Mouse (Mus musculus) c-Kit-positive CD71-positive TER-119-negative erythroid progenitor cells, embryonic 14.5 days (primary cell): ENCODE measurements around the gene Zfp384.
"Not testable (repeated sequence)": the region's sequence is repeated elsewhere in the genome, so short reads cannot be mapped to it uniquely, and the experiment has no call there.

Experiments used
- DNase-seq: peaks from one replicate; pipeline ENCODE4 v3.0.0-alpha.2; 2013; ENCODE audit warnings: low read depth

Gene Zfp384

GRCm38 (mm10) chr6:125017682-125018081, 8.7 kb downstream of the Zfp384 start:
- peak; percentile 58 for DNase-seq

- DNase-seq, result not testable (repeated sequence)
These were observed 21.6 kb downstream of the Zfp384 start for GRCm38 (mm10) chr6:125030532-125030931.

GRCm38 (mm10) chr6:125031604-125032003, 22.7 kb downstream of the Zfp384 start:
- DNase-seq, result no peak

- no peak for DNase-seq
These were observed 29.7 kb downstream of the Zfp384 start for GRCm38 (mm10) chr6:125038666-125039065.

GRCm38 (mm10) chr6:125039131-125039530, 30.2 kb downstream of the Zfp384 start:
- DNase-seq, result no peak

GRCm38 (mm10) chr6:125039533-125040153, 30.7 kb downstream of the Zfp384 start, which contains the start of gene Ing4:
Gene Ing4 (plus strand): TSS chr6:125039760.
- peak; percentile 96 for DNase-seq

- DNase-seq, result no peak
These were observed 31.3 kb downstream of the Zfp384 start for GRCm38 (mm10) chr6:125040221-125040620.

- no peak for DNase-seq
These were observed 32.1 kb downstream of the Zfp384 start for GRCm38 (mm10) chr6:125041047-125041446.

GRCm38 (mm10) chr6:125042081-125042480, 33.1 kb downstream of the Zfp384 start:
- no peak for DNase-seq

GRCm38 (mm10) chr6:125046691-125047090, 37.7 kb downstream of the Zfp384 start:
- peak; percentile 81 for DNase-seq

- no peak for DNase-seq
These were observed 40.7 kb downstream of the Zfp384 start, which contains the start of gene Acrbp for GRCm38 (mm10) chr6:125049678-125050077. Gene Acrbp (plus strand): TSS chr6:125049689.

- DNase-seq, result no peak
These were observed 42.3 kb downstream of the Zfp384 start for GRCm38 (mm10) chr6:125051237-125051636.

- DNase-seq, result no peak
These were observed 52.5 kb downstream of the Zfp384 start for GRCm38 (mm10) chr6:125061493-125061892.

GRCm38 (mm10) chr6:125062511-125062910, 53.6 kb downstream of the Zfp384 start:
- no peak for DNase-seq

GRCm38 (mm10) chr6:125063906-125064305, 55.0 kb downstream of the Zfp384 start:
- no peak for DNase-seq

- DNase-seq, result not testable (repeated sequence)
These were observed 56.3 kb downstream of the Zfp384 start for GRCm38 (mm10) chr6:125065223-125065622.

GRCm38 (mm10) chr6:125067571-125067995, 58.6 kb downstream of the Zfp384 start, which contains the start of gene Lpar5:
Gene Lpar5 (plus strand): TSS chr6:125067920.
- no peak for DNase-seq

GRCm38 (mm10) chr6:125071170-125071895, 62.4 kb downstream of the Zfp384 start:
- DNase-seq, result peak; percentile 75

- no peak for DNase-seq
These were observed 62.9 kb downstream of the Zfp384 start for GRCm38 (mm10) chr6:125071896-125072279.

- no peak for DNase-seq
These were observed 64.9 kb downstream of the Zfp384 start for GRCm38 (mm10) chr6:125073825-125074224.

- no peak for DNase-seq
These were observed 72.4 kb downstream of the Zfp384 start for GRCm38 (mm10) chr6:125081394-125081793.

- DNase-seq, result peak; percentile 78
These were observed 73.0 kb downstream of the Zfp384 start for GRCm38 (mm10) chr6:125081797-125082560.
